Mouse (Mus musculus) layer of hippocampus, adult 11-12 months (tissue): ENCODE results near the gene Cd27.

Experiments used
- DNase-seq: peaks from one replicate; pipeline ENCODE4 v3.0.0; 2022; ENCODE audit warnings: low spot score

Cd27 gene

GRCm38 (mm10) chr6:125213715-125214114 is 23.1 kb downstream of the Cd27 start:
- no peak for DNase-seq

GRCm38 (mm10) chr6:125213129-125213528 is 23.7 kb downstream of the Cd27 start:
- no peak for DNase-seq

- no peak for DNase-seq
Observed at GRCm38 (mm10) chr6:125212621-125213020, 24.2 kb downstream of the Cd27 start.

- DNase-seq, result no peak
Observed at GRCm38 (mm10) chr6:125210436-125210835, 26.4 kb downstream of the Cd27 start.

- no peak for DNase-seq
Observed at GRCm38 (mm10) chr6:125197166-125197565, 39.6 kb downstream of the Cd27 start.

GRCm38 (mm10) chr6:125196301-125196700 is 40.5 kb downstream of the Cd27 start:
- no peak for DNase-seq

GRCm38 (mm10) chr6:125195541-125196075 is 41.2 kb downstream of the Cd27 start:
- no peak for DNase-seq

- DNase-seq, result no peak
Observed at GRCm38 (mm10) chr6:125193390-125193789, 43.4 kb downstream of the Cd27 start.

GRCm38 (mm10) chr6:125192841-125193240 is 44.0 kb downstream of the Cd27 start:
- DNase-seq, result no peak

GRCm38 (mm10) chr6:125192016-125192714 is 44.6 kb downstream of the Cd27 start:
- DNase-seq, result peak; percentile 91

- peak; percentile 98 for DNase-seq
Observed at GRCm38 (mm10) chr6:125191332-125192015, 45.3 kb downstream of the Cd27 start, which contains the start of the genes Ncapd2 and Mrpl51. Ncapd2 (minus strand) TSS chr6:125191701. Mrpl51 (plus strand) TSS chr6:125191801.

GRCm38 (mm10) chr6:125190816-125191215 is 46.0 kb downstream of the Cd27 start:
- no peak for DNase-seq

GRCm38 (mm10) chr6:125186203-125186602 is 50.6 kb downstream of the Cd27 start:
- no peak for DNase-seq
